Mouse (Mus musculus): Measurements from ENCODE around the gene Rho.

- TF ChIP-seq MYOG (IDR thresholded peaks at IDR 0.05; ENCODE audit: control insufficient read depth in 1 of 3, insufficient read depth in 1 of 3, insufficient read length in 2 of 3, low read depth in 2 of 3) (peak in 1 of 3 experiments; percentile 24), USF1 (IDR thresholded peaks at IDR 0.05; ENCODE audit: low read depth) (no peak), TCF3 (IDR thresholded peaks at IDR 0.05; ENCODE audit: insufficient read length, low read depth) (no peak), POLR2A (IDR thresholded peaks at IDR 0.05; ENCODE audit: insufficient read length, low read depth) (no peak), E2F4 (IDR thresholded peaks at IDR 0.05; ENCODE audit: insufficient read depth) (no peak), MYOD1 (IDR thresholded peaks at IDR 0.05; ENCODE audit: control insufficient read depth in 1 of 3, insufficient read length in 2 of 3, low read depth in 2 of 3) (peak in 2 of 3 experiments; percentile 48 to 56)
Measured at GRCm38 (mm10) chr6:115955664-115956063, 24.1 kb downstream of the Rho start.
